Mouse (Mus musculus) midbrain, embryonic 12.5 days (tissue): Measurements from ENCODE around the gene Gmeb1. TPM values are rescaled to one million over a fixed set of nuclear protein-coding genes. Genes with fewer than 3 reads are reported as not detected.

Source experiments
- ATAC-seq: fragments of 200-750 bp; cut with Nextera tagmentation; 2 replicates; pipeline ENCODE4 v1.8.0; 2017; ENCODE audit warnings: low read depth, moderate TSS enrichment, moderate library complexity; ENCODE audit not compliant: low FRiP score
- H3K27ac ChIP-seq: fragments of 300-500 bp; sonication (generic); replicated peaks from 2 replicates; pipeline ENCODE4 v1.5.1; 2016; ENCODE audit warnings: mild to moderate bottlenecking
- H3K27me3 ChIP-seq: fragments of 300-500 bp; sonication (generic); 2 replicates; pipeline ENCODE4 v1.6.1; 2016; ENCODE audit warnings: mild to moderate bottlenecking
- H3K36me3 ChIP-seq: fragments of 300-500 bp; sonication (generic); 2 replicates; pipeline ENCODE4 v1.6.1; 2016
- H3K4me1 ChIP-seq: fragments of 300-500 bp; sonication (generic); 2 replicates; pipeline ENCODE4 v1.6.1; 2016
- H3K4me2 ChIP-seq: fragments of 300-500 bp; sonication (generic); replicated peaks from 2 replicates; pipeline ENCODE4 v1.6.1; 2016; ENCODE audit warnings: mild to moderate bottlenecking, moderate library complexity
- H3K4me3 ChIP-seq: fragments of 300-500 bp; sonication (generic); 2 replicates; pipeline ENCODE4 v1.5.1; 2016; ENCODE audit warnings: mild to moderate bottlenecking
- H3K9ac ChIP-seq: fragments of 300-500 bp; sonication (generic); replicated peaks from 2 replicates; pipeline ENCODE4 v1.6.1; 2016; ENCODE audit warnings: mild to moderate bottlenecking, moderate library complexity
- H3K9me3 ChIP-seq: fragments of 300-500 bp; sonication (generic); 2 replicates; pipeline ENCODE4 v1.6.1; 2016; ENCODE audit warnings: mild to moderate bottlenecking
- WGBS: fragments of 180-500 bp; shearing (Covaris S2); methylation state at CpG from one replicate; pipeline ENCODE4 v1.1.7; 2016; 5-methylcytosine and 5-hydroxymethylcytosine counted together
- polyA plus RNA-seq: library from polyadenylated mRNA; unstranded; fragments of >200 nt; fragmentation: Nextera tagmentation; extraction: Ambion mirVana; gene quantifications from 2 replicates; pipeline ENCODE4 v1.2.1, GENCODE M21; 2016

Gene Gmeb1
- polyA plus RNA-seq, 1 experiment from 2014 or later = 46.4 TPM

GRCm38 (mm10) chr4:132211953-132212734 is 49.3 kb downstream of the Gmeb1 start, which contains the start of gene Ythdf2:
Ythdf2 (minus strand) TSS chr4:132212303.
- WGBS = 2% methylated on average over 64 of the region's 78 CpGs
- Histone ChIP-seq H3K36me3 (peaks cover 27% of the 10 kb centered on the region), H3K9me3 (no peaks in the 10 kb centered on the region), H3K4me2 (peak within 1 kb of the TSS; percentile 80), H3K27me3 (no peaks in the 10 kb centered on the region), H3K27ac (peak within 1 kb of the TSS; percentile 95), H3K9ac (peak within 1 kb of the TSS; percentile 100), H3K4me1 (peaks cover 19% of the 10 kb centered on the region), H3K4me3 (peak within 1 kb of the TSS; percentile 100)
- peak; percentile 96 for ATAC-seq

DNA sequence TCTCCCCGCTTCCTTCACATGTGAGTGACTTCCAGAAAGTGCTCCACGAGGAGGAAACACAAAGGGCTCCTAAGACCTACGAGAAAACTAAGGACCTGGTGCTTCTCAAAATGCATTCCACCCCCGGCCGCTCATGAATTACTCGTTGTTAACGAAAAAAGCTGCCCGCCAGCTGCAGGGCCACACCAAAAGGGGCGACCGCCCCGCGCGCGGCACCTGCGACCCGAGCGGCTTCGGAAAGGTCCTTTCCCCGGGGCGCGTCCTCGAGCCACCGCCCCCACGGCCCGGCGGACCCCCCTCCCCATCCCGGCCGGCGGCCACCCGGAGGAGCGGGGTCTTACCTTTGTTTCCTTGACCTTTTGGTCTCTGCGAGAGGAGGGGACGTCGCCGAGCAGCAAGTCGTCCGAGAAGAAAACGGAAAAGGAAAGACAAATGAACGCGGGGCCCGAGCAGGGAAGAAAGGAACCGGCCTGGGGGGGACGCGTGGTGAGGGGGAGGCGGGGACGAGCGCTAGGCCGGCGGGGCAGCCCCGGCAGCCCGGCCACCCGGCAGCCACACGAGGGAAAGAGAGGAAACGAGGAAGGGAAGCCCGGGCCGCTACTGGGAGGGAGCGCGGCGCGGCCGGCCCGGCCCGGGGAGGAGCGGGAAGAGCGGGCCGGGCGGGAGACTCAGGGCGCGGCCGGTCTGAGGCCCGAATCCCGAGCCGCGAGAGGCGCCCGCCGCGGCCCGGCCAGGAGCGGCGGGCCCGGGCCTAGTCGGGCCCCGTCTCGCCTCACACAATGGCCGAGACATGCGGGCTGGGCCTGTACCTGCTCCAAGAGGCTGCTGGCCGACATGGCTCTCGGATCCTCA is 50.1 kb downstream of the Gmeb1 start:
- peak overlapping the region; percentile 80 for H3K4me2 ChIP-seq
- ATAC-seq = peak; percentile 85
- no peaks in the 10 kb centered on the region for H3K9me3 ChIP-seq
- H3K27ac ChIP-seq = peak overlapping the region; percentile 95
- H3K9ac ChIP-seq = peak overlapping the region; percentile 100
- H3K4me1 ChIP-seq = peaks cover 19% of the 10 kb centered on the region
- H3K36me3 ChIP-seq = peaks cover 36% of the 10 kb centered on the region
- H3K27me3 ChIP-seq = no peaks in the 10 kb centered on the region
- WGBS = under 1% methylated on average over 84 of the region's 89 CpGs
- peak overlapping the region; percentile 100 for H3K4me3 ChIP-seq

GRCm38 (mm10) chr4:132210325-132210724 is 51.1 kb downstream of the Gmeb1 start:
- 54% methylated on average over 2 of the region's 2 CpGs for WGBS
- H3K27ac ChIP-seq = no peak overlapping the region
- ATAC-seq = no peak
- no peaks in the 10 kb centered on the region for H3K9me3 ChIP-seq
- peaks cover 19% of the 10 kb centered on the region for H3K4me1 ChIP-seq
- H3K4me3 ChIP-seq = peak overlapping the region; percentile 100
- H3K9ac ChIP-seq = peak overlapping the region; percentile 100
- no peaks in the 10 kb centered on the region for H3K27me3 ChIP-seq
- peak overlapping the region; percentile 80 for H3K4me2 ChIP-seq
- peaks cover 45% of the 10 kb centered on the region for H3K36me3 ChIP-seq

- Histone ChIP-seq H3K9ac (no peak overlapping the region), H3K4me3 (no peak overlapping the region), H3K27ac (no peak overlapping the region), H3K4me2 (peak overlapping the region; percentile 32), H3K4me1 (peaks cover 22% of the 10 kb centered on the region), H3K27me3 (no peaks in the 10 kb centered on the region), H3K9me3 (no peaks in the 10 kb centered on the region), H3K36me3 (peaks cover 55% of the 10 kb centered on the region)
- ATAC-seq = no peak
- 90% methylated on average over 2 of the region's 2 CpGs for WGBS
Measured at GRCm38 (mm10) chr4:132209299-132209698, 52.1 kb downstream of the Gmeb1 start.

DNA sequence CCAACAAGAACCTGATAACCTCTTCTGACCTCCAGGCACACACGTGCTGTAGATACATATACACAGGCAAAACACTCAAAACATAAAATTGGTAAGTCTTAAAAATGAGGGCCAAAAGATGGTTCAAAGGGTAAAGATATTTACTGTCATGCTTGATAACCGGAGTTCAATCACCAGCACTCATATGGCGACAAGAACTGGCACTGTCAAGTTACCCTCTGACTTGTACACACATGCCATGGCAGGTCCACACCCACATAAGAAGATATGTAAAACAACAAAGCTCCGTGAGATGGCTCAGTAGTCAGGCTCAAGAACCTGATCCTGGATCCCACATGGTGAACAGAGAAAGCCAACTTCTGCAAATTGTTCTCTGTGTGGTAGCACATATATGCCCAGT is 54.1 kb downstream of the Gmeb1 start:
- H3K36me3 ChIP-seq = peaks cover 75% of the 10 kb centered on the region
- WGBS = 95% methylated on average over 4 of the region's 4 CpGs
- no peak overlapping the region for H3K9ac ChIP-seq
- H3K4me1 ChIP-seq = peaks cover 22% of the 10 kb centered on the region
- no peak for ATAC-seq
- no peak overlapping the region for H3K4me2 ChIP-seq
- no peak overlapping the region for H3K4me3 ChIP-seq
- H3K27me3 ChIP-seq = no peaks in the 10 kb centered on the region
- no peaks in the 10 kb centered on the region for H3K9me3 ChIP-seq
- no peak overlapping the region for H3K27ac ChIP-seq

GRCm38 (mm10) chr4:132198771-132199170 is 62.6 kb downstream of the Gmeb1 start:
- no peak for ATAC-seq
- Histone ChIP-seq H3K4me2 (no peak overlapping the region), H3K4me3 (no peak overlapping the region), H3K27ac (no peak overlapping the region), H3K4me1 (0 out of 2 replicates have a peak, but pooled peaks cover 18% of the 10 kb centered on the region), H3K36me3 (peaks cover 49% of the 10 kb centered on the region), H3K9ac (no peak overlapping the region), H3K27me3 (no peaks in the 10 kb centered on the region), H3K9me3 (no peaks in the 10 kb centered on the region)

DNA sequence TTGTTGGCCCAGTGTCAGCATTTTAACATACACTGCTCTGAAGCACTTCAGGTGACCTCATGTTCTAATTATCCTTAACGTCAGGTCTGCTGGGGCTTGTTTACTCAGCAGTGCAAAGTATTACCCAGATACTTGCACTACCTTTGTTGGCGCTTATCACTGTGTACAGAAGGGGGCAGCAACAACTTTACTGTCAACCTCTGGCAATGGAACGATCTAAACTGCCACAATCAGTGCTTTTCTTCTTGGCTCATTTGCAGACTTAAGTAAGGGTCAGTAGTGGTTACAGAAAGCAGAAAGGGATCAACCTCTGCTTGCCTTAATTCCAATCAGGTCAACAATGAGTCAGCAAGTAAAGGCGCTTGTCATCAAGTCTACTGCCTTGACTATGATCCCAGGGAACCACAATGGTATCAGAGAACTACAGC is 63.1 kb downstream of the Gmeb1 start:
- Histone ChIP-seq H3K27me3 (no peaks in the 10 kb centered on the region), H3K27ac (no peak overlapping the region), H3K9ac (no peak overlapping the region), H3K4me2 (no peak overlapping the region), H3K4me1 (0 out of 2 replicates have a peak, but pooled peaks cover 18% of the 10 kb centered on the region), H3K36me3 (peaks cover 44% of the 10 kb centered on the region), H3K4me3 (no peak overlapping the region), H3K9me3 (no peaks in the 10 kb centered on the region)
- no peak for ATAC-seq
- WGBS = 74% methylated on average over 4 of the region's 4 CpGs

- Histone ChIP-seq H3K27me3 (no peaks in the 10 kb centered on the region), H3K4me1 (0 out of 2 replicates have a peak, but pooled peaks cover 2% of the 10 kb centered on the region), H3K4me2 (no peak overlapping the region), H3K4me3 (no peak overlapping the region), H3K27ac (no peak overlapping the region), H3K9me3 (no peaks in the 10 kb centered on the region), H3K9ac (no peak overlapping the region), H3K36me3 (peaks cover 38% of the 10 kb centered on the region)
- WGBS = 83% methylated on average over 3 of the region's 3 CpGs
- no peak for ATAC-seq
Measured at GRCm38 (mm10) chr4:132194975-132195374, 66.4 kb downstream of the Gmeb1 start.

DNA sequence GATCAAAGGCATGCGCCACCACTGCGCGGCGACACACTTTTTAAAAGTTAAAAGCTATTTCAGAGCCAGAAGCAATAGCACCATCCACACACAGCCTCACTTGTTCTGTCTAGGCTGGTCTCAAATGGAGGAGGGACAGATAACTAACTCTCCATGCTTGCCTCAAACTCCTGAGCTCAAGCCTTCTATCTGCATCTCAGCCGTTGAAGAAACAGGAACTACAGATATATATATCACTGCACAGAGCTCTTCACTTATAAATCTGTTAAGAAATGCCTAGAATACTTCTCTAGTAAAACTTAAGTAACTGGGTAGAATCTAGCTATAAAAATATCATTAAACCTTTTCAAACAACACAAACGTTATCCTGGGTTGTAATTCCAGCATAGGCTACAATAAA is 67.0 kb downstream of the Gmeb1 start:
- H3K4me3 ChIP-seq = no peak overlapping the region
- H3K27ac ChIP-seq = no peak overlapping the region
- no peak overlapping the region for H3K4me2 ChIP-seq
- H3K9me3 ChIP-seq = no peaks in the 10 kb centered on the region
- ATAC-seq = no peak
- 96% methylated on average over 6 of the region's 6 CpGs for WGBS
- no peaks in the 10 kb centered on the region for H3K27me3 ChIP-seq
- H3K4me1 ChIP-seq = 0 out of 2 replicates have a peak, but pooled peaks cover 2% of the 10 kb centered on the region
- peaks cover 36% of the 10 kb centered on the region for H3K36me3 ChIP-seq
- H3K9ac ChIP-seq = no peak overlapping the region

DNA sequence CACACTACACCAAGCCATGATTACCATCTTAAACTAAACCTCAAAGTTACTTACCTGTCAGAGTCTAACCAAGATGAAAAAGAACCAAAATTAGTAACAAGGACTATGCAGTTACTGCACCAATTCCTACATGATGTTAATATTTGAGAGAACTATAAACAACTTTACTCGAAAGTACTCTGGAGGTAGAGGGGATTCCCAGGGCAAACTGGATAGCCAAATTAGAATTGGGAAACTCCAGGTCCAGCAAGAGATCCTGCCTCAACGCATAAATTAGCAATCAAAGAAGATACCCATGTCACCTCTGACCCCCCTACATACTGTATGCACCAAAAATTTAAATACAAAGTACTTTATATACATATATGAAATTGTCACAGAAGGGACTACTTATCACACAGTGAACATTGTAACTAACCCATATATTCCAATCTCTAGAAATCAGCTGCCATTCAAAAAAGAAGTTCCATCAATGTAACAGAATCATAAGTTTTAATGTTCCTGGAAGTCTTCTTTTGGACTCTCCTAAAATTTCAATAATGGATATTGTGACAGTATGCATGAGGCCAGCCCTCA is 73.5 kb downstream of the Gmeb1 start:
- Histone ChIP-seq H3K4me2 (no peak overlapping the region), H3K4me1 (no peaks in the 10 kb centered on the region), H3K27ac (no peak overlapping the region), H3K4me3 (no peak overlapping the region), H3K27me3 (no peaks in the 10 kb centered on the region), H3K36me3 (peaks cover 41% of the 10 kb centered on the region), H3K9me3 (no peaks in the 10 kb centered on the region), H3K9ac (no peak overlapping the region)
- ATAC-seq = no peak
- 94% methylated on average over 2 of the region's 2 CpGs for WGBS

- WGBS = 94% methylated on average over 3 of the region's 3 CpGs
- Histone ChIP-seq H3K27ac (no peak overlapping the region), H3K9me3 (no peaks in the 10 kb centered on the region), H3K4me1 (no peaks in the 10 kb centered on the region), H3K36me3 (peaks cover 39% of the 10 kb centered on the region), H3K4me3 (no peak overlapping the region), H3K4me2 (no peak overlapping the region), H3K9ac (no peak overlapping the region), H3K27me3 (no peaks in the 10 kb centered on the region)
- ATAC-seq = no peak
Measured at GRCm38 (mm10) chr4:132183162-132183561, 78.2 kb downstream of the Gmeb1 start.
